Mouse (Mus musculus) heart, embryonic 15.5 days (tissue): ENCODE results near the gene Anxa3. TPM values are rescaled to one million over a fixed set of nuclear protein-coding genes. Genes with fewer than 3 reads are reported as not detected.

ENCODE experiments used
- ATAC-seq: fragments of 200-750 bp; cut with Nextera tagmentation; replicated peaks from 2 replicates; pipeline ENCODE4 v1.8.0; 2017; ENCODE audit warnings: low read depth, moderate TSS enrichment; ENCODE audit not compliant: insufficient number of reproducible peaks, insufficient read depth, low FRiP score
- H3K27ac ChIP-seq: fragments of 300-500 bp; sonication (generic); 2 replicates; pipeline ENCODE4 v1.5.1; 2015; ENCODE audit warnings: mild to moderate bottlenecking, inconsistent platforms
- H3K27me3 ChIP-seq: fragments of 300-500 bp; sonication (generic); 2 replicates; pipeline ENCODE4 v1.6.1; 2015; ENCODE audit warnings: inconsistent platforms
- H3K36me3 ChIP-seq: fragments of 300-500 bp; sonication (generic); 2 replicates; pipeline ENCODE4 v1.6.1; 2015; ENCODE audit warnings: mild to moderate bottlenecking, inconsistent platforms
- H3K4me1 ChIP-seq: fragments of 300-500 bp; sonication (generic); replicated peaks from 2 replicates; pipeline ENCODE4 v1.6.1; 2015; ENCODE audit warnings: inconsistent platforms
- H3K4me2 ChIP-seq: fragments of 300-500 bp; sonication (generic); 2 replicates; pipeline ENCODE4 v1.6.1; 2015; ENCODE audit warnings: inconsistent platforms, mild to moderate bottlenecking, moderate library complexity
- H3K4me3 ChIP-seq: fragments of 300-500 bp; sonication (generic); 2 replicates; pipeline ENCODE4 v1.5.1; 2015; ENCODE audit warnings: mild to moderate bottlenecking, inconsistent platforms
- H3K9ac ChIP-seq: fragments of 300-500 bp; sonication (generic); 2 replicates; pipeline ENCODE4 v1.6.1; 2015; ENCODE audit warnings: mild to moderate bottlenecking, inconsistent platforms
- H3K9me3 ChIP-seq: fragments of 300-500 bp; sonication (generic); replicated peaks from 2 replicates; pipeline ENCODE4 v1.6.1; 2016; ENCODE audit warnings: inconsistent platforms
- WGBS: fragments of 180-500 bp; shearing (Covaris S2); methylation state at CpG from one replicate; pipeline ENCODE4 v1.1.7; 2015; ENCODE audit warnings: mixed read lengths; 5-methylcytosine and 5-hydroxymethylcytosine counted together
- polyA plus RNA-seq: library from polyadenylated mRNA; unstranded; fragments of >200 nt; fragmentation: Nextera tagmentation; extraction: Ambion mirVana; gene quantifications from 2 replicates; pipeline ENCODE4 v1.2.1, GENCODE M21; 2015

The Anxa3 gene
- polyA plus RNA-seq, 1 experiment from 2014 or later: 46.0 TPM

GRCm38 (mm10) chr5:96797465-96797864 lies 4.3 kb downstream of the Anxa3 start:
- Histone ChIP-seq H3K4me3 (no peak overlapping the region), H3K4me2 (no peak overlapping the region), H3K27me3 (no peaks in the 10 kb centered on the region), H3K9me3 (no peaks in the 10 kb centered on the region), H3K36me3 (no peaks in the 10 kb centered on the region), H3K27ac (no peak overlapping the region), H3K4me1 (peaks cover 12% of the 10 kb centered on the region), H3K9ac (no peak overlapping the region)
- 89% methylated on average over 6 of the region's 6 CpGs for WGBS
- no peak for ATAC-seq

DNA sequence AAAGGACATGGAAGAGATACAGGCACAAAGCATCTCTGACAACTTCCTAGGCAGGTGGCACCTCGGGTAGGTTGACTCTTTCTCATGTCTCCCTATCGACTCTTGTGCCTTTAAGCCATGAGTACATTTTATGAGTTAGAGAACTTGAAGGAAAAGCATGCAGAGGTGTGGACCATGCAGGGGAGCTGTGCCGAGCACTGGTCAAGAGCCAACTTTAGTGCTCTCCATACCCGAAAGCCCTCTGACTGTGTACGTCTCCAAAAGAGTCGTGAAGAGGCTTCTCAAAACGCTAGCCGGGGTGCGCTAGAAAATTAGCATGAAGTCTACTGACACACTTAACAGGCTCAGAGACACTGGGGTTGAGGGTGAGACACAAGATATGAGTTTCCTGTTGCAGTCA lies 6.0 kb downstream of the Anxa3 start:
- Histone ChIP-seq H3K27ac (no peak overlapping the region), H3K4me3 (no peak overlapping the region), H3K4me2 (no peak overlapping the region), H3K4me1 (peaks cover 13% of the 10 kb centered on the region), H3K9me3 (no peaks in the 10 kb centered on the region), H3K36me3 (no peaks in the 10 kb centered on the region), H3K9ac (no peak overlapping the region), H3K27me3 (no peaks in the 10 kb centered on the region)
- WGBS: 84% methylated on average over 9 of the region's 9 CpGs
- ATAC-seq: no peak

DNA sequence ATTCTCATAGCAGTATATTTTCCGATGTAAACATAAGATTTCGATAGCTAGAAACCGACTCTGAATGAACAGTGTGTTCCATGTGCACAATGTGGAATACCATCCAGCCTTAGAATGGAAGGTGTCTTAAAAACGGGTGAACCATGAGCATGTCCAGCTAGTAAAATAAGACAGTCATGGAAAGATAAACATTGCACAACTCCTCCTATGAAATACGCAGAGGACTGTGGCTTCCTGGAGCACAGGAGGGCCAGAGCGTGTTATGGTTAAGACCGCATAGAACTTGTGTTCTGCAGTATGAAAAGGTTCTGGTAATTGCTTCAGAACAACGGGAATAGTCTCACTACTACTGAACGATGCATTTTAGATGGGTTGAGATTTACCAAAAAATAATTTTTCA lies 6.8 kb downstream of the Anxa3 start:
- 78% methylated on average over 9 of the region's 9 CpGs for WGBS
- H3K27me3 ChIP-seq: no peaks in the 10 kb centered on the region
- H3K27ac ChIP-seq: no peak overlapping the region
- H3K36me3 ChIP-seq: no peaks in the 10 kb centered on the region
- ATAC-seq: no peak
- no peak overlapping the region for H3K4me2 ChIP-seq
- H3K4me3 ChIP-seq: no peak overlapping the region
- peaks cover 21% of the 10 kb centered on the region for H3K4me1 ChIP-seq
- no peaks in the 10 kb centered on the region for H3K9me3 ChIP-seq
- no peak overlapping the region for H3K9ac ChIP-seq

- no peak overlapping the region for H3K4me2 ChIP-seq
- H3K36me3 ChIP-seq: no peaks in the 10 kb centered on the region
- no peak overlapping the region for H3K9ac ChIP-seq
- H3K9me3 ChIP-seq: no peaks in the 10 kb centered on the region
- H3K4me3 ChIP-seq: no peak overlapping the region
- no peaks in the 10 kb centered on the region for H3K27me3 ChIP-seq
- peak overlapping the region; percentile 51 for H3K27ac ChIP-seq
- no peak for ATAC-seq
- WGBS: 40% methylated on average over 7 of the region's 7 CpGs
- peaks cover 25% of the 10 kb centered on the region for H3K4me1 ChIP-seq
These were observed 9.0 kb downstream of the Anxa3 start for GRCm38 (mm10) chr5:96802185-96802584.

DNA sequence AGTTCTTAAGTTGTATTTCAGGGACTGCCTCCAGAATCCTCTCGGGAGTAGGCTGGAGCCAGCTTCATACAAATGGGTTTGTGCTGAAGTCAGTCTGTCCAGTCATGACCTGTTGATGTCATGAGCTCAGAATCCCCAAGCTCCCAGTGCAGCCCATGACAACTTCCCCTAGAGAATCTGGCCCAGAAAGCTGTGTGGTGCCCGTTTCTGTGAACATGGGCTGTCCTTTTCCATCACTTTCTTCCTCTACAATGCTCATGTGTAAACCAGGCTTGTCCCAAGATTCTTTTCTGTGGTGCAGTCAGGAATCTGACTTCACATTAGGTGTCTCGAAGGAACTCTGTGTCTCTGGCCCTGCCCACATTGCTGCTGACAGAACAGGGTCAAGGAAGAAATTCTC lies 10.0 kb downstream of the Anxa3 start:
- Histone ChIP-seq H3K36me3 (no peaks in the 10 kb centered on the region), H3K4me2 (no peak overlapping the region), H3K27ac (peak overlapping the region; percentile 51), H3K27me3 (no peaks in the 10 kb centered on the region), H3K9me3 (no peaks in the 10 kb centered on the region), H3K9ac (no peak overlapping the region), H3K4me3 (no peak overlapping the region), H3K4me1 (peaks cover 25% of the 10 kb centered on the region)
- no peak; the same call in 1 of the 2 replicates for ATAC-seq
- 42% methylated on average over 3 of the region's 3 CpGs for WGBS

DNA sequence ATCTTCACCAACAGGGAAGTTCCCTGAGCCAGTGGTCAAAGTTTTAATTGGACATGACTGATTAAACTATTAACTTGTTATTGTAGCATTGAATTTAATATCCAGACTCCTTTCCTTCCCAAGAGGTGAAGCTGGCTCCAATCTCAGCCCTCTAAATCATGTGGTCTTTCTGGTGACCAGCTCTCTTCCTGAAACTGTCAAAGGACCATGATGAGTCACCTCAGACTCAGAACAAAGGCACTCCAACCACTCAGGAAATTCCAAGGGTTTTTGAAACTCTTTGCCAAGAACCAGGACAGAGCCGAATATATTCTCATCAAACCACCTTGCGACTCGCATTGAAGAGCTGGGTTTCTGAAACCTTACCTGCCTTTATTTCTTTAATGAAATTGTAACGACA lies 11.2 kb downstream of the Anxa3 start:
- no peak overlapping the region for H3K9ac ChIP-seq
- no peaks in the 10 kb centered on the region for H3K36me3 ChIP-seq
- H3K4me1 ChIP-seq: peaks cover 25% of the 10 kb centered on the region
- ATAC-seq: peak; percentile 45; the same call in 1 of the 2 replicates
- no peaks in the 10 kb centered on the region for H3K27me3 ChIP-seq
- no peak overlapping the region for H3K4me2 ChIP-seq
- no peaks in the 10 kb centered on the region for H3K9me3 ChIP-seq
- H3K4me3 ChIP-seq: no peak overlapping the region
- 47% methylated on average over 4 of the region's 4 CpGs for WGBS
- H3K27ac ChIP-seq: no peak overlapping the region

DNA sequence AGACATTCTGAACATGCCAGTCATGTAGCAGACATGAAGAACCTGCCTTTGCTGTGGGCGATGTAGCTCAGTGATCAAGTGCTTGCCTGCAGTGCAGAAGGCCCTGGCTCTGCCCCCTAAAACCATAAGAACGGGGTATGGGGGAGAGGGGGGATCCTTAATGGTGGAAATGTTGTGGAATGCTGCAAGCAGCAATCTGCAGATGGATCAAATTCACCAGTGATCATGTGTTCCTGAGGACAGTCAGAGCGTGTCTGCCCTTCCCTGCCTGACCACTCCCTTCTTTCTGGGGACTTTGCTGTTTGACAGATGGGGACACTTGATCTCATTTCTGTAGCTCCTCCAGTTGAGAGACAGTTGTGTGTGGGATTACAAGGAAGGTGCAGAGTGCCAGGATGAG lies 11.7 kb downstream of the Anxa3 start:
- H3K9me3 ChIP-seq: no peaks in the 10 kb centered on the region
- 81% methylated on average over 3 of the region's 3 CpGs for WGBS
- no peak overlapping the region for H3K9ac ChIP-seq
- no peak overlapping the region for H3K4me3 ChIP-seq
- no peak overlapping the region for H3K4me2 ChIP-seq
- peaks cover 25% of the 10 kb centered on the region for H3K4me1 ChIP-seq
- H3K27me3 ChIP-seq: no peaks in the 10 kb centered on the region
- no peak overlapping the region for H3K27ac ChIP-seq
- ATAC-seq: no peak
- H3K36me3 ChIP-seq: no peaks in the 10 kb centered on the region

DNA sequence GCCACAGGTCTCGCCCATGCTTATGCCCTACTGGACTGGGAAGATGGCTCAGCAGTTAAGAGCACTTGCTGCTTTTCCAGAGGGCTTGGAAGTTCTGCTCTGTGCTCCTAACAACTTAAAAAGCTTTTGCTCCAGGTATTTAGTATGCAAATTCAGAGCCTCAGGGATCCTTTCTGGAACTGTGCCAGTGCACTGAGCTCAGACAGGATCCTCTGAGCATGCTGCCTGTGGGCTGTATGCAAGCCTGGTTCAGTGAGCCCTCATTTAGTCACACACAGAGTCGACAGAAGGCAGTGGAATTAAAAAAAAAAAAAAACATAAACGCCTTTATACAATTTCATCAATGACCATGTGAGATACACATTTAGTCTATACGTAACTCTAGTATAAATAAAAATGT lies 17.5 kb downstream of the Anxa3 start:
- H3K27ac ChIP-seq: no peak overlapping the region
- H3K4me2 ChIP-seq: no peak overlapping the region
- WGBS: 80% methylated on average over 4 of the region's 4 CpGs
- ATAC-seq: no peak
- H3K9ac ChIP-seq: no peak overlapping the region
- peaks cover 3% of the 10 kb centered on the region; the same call in 1 of the 2 replicates for H3K4me1 ChIP-seq
- no peaks in the 10 kb centered on the region for H3K9me3 ChIP-seq
- H3K36me3 ChIP-seq: no peaks in the 10 kb centered on the region; the same call in 1 of the 2 replicates
- no peaks in the 10 kb centered on the region for H3K27me3 ChIP-seq
- H3K4me3 ChIP-seq: no peak overlapping the region

DNA sequence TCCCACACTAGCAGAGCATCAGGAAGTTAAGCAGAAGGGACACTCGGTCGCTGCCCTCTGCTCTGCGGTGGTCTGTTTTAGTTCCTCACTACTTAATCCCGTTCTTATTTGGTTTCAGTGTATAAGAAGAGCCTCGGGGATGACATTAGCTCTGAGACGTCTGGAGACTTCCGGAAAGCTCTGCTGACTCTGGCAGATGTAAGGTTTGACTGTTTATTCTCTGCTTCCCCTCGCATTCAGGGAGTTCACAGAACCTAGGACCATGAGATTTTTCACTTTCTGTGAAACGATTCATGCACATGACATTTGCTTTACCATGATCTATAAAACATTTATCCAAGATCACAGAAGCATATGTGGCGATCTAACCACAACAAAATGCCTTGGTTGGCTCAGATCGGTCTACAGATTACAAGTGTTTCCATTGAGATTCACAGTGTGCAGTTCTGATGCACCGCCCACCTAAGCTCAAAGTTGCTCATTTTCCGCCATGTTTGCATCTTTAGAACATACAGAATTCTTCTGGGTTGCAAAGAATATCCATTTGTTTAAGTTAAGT lies 31.7 kb downstream of the Anxa3 start:
- Histone ChIP-seq H3K4me2 (no peak overlapping the region), H3K36me3 (peaks cover 6% of the 10 kb centered on the region; the same call in 1 of the 2 replicates), H3K9me3 (no peaks in the 10 kb centered on the region), H3K27ac (no peak overlapping the region), H3K27me3 (no peaks in the 10 kb centered on the region), H3K4me3 (no peak overlapping the region), H3K9ac (no peak overlapping the region), H3K4me1 (no peaks in the 10 kb centered on the region)
- ATAC-seq: no peak
- WGBS: 86% methylated on average over 13 of the region's 13 CpGs

DNA sequence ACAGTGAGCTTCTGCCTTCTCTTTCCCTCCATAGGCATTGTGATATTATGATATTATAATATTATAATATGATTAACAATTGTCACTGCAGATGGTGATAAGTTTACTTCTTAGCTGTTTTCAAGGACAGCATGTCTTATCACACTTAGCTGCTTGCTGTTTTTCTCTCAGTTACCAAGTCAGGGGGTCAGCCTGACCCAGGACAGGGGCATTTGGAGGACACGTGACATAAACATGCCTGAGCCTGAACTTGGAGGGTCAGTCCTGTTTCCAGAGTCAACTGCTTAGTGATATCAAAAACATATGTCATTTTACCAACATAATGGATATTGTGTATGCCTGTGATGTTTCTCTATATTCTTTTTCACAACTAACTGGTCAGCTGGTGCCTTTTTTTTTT lies 34.0 kb downstream of the Anxa3 start:
- no peaks in the 10 kb centered on the region; the same call in 1 of the 2 replicates for H3K36me3 ChIP-seq
- ATAC-seq: no peak
- WGBS: 55% methylated on average over 1 of the region's 1 CpGs
- no peak overlapping the region for H3K4me3 ChIP-seq
- H3K4me2 ChIP-seq: no peak overlapping the region
- no peaks in the 10 kb centered on the region for H3K4me1 ChIP-seq
- H3K9me3 ChIP-seq: no peaks in the 10 kb centered on the region
- H3K27me3 ChIP-seq: no peaks in the 10 kb centered on the region
- no peak overlapping the region for H3K9ac ChIP-seq
- H3K27ac ChIP-seq: no peak overlapping the region

DNA sequence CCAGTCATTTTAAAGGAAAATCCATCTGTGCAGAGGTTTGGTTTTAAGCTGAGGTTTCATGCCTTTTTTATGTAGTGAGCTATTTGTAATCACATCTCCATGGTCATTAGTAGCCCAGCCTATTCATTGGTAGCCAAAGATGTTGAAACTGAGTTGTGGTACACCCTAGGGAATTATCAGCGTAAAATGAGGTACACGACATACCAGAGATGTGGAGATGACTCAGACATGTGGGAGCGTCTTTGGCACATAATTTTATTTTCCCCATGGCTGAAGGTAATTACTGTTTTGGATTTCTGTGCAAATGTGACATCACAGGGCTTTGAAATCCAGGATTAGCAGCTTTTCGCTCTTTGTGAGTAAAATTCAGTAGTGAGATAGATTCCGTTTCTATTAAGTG lies 41.2 kb downstream of the Anxa3 start:
- no peak overlapping the region for H3K4me3 ChIP-seq
- H3K4me2 ChIP-seq: no peak overlapping the region
- no peaks in the 10 kb centered on the region for H3K4me1 ChIP-seq
- H3K9ac ChIP-seq: no peak overlapping the region
- peaks cover 5% of the 10 kb centered on the region; the same call in 1 of the 2 replicates for H3K36me3 ChIP-seq
- no peaks in the 10 kb centered on the region for H3K9me3 ChIP-seq
- H3K27me3 ChIP-seq: no peaks in the 10 kb centered on the region
- 79% methylated on average over 5 of the region's 5 CpGs for WGBS
- no peak for ATAC-seq
- no peak overlapping the region for H3K27ac ChIP-seq

DNA sequence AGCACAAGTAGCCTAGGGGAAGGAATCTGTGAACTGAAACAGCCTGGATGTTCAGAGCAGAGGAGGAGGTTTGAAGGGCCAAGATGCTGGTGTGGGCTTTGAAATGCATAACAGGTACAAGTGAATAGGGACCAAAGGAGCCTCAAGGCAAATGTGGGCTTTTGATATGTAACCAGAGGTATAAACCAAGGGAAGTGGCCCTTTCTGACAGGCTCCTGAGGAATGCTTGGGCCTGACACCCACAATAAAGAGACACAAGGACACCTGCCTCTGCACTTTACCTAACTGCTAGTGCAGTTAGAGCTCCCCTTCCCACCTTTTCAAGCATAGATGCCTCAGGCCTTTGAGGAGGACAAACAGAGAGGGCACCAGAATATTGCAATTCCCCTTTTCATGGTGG lies 54.8 kb downstream of the Anxa3 start:
- H3K9ac ChIP-seq: no peak overlapping the region
- H3K4me2 ChIP-seq: no peak overlapping the region
- no peak for ATAC-seq
- no peak overlapping the region for H3K27ac ChIP-seq
- peaks cover 9% of the 10 kb centered on the region; the same call in 1 of the 2 replicates for H3K4me1 ChIP-seq
- H3K27me3 ChIP-seq: no peaks in the 10 kb centered on the region
- 0 out of 2 replicates have a peak, but pooled peaks cover 3% of the 10 kb centered on the region for H3K36me3 ChIP-seq
- no peaks in the 10 kb centered on the region for H3K9me3 ChIP-seq
- no peak overlapping the region for H3K4me3 ChIP-seq
